Mouse (Mus musculus) limb, embryonic 12.5 days (tissue): Measurements from ENCODE around the gene Ube2d3. TPM values are rescaled to one million over a fixed set of nuclear protein-coding genes. Genes with fewer than 3 reads are reported as not detected.
"Not testable (repeated sequence)": the region's sequence is repeated elsewhere in the genome, so short reads cannot be mapped to it uniquely, and the experiment has no call there.

Experiments used
- ATAC-seq: fragments of 200-750 bp; cut with Nextera tagmentation; 2 replicates; pipeline ENCODE4 v1.8.0; 2017; ENCODE audit warnings: low read depth, moderate TSS enrichment; ENCODE audit not compliant: insufficient number of reproducible peaks, insufficient read depth, low FRiP score, low TSS enrichment
- H3K27ac ChIP-seq: fragments of 300-500 bp; sonication (generic); 2 replicates; pipeline ENCODE4 v1.5.1; 2016; ENCODE audit warnings: mild to moderate bottlenecking, moderate library complexity
- H3K27me3 ChIP-seq: fragments of 300-500 bp; sonication (generic); 2 replicates; pipeline ENCODE4 v1.6.1; 2016; ENCODE audit warnings: mild to moderate bottlenecking, moderate library complexity
- H3K36me3 ChIP-seq: fragments of 300-500 bp; sonication (generic); 2 replicates; pipeline ENCODE4 v1.6.1; 2016; ENCODE audit warnings: mild to moderate bottlenecking, moderate library complexity
- H3K4me1 ChIP-seq: fragments of 300-500 bp; sonication (generic); replicated peaks from 2 replicates; pipeline ENCODE4 v1.6.1; 2016
- H3K4me2 ChIP-seq: fragments of 300-500 bp; sonication (generic); 2 replicates; pipeline ENCODE4 v1.6.1; 2016; ENCODE audit warnings: mild to moderate bottlenecking, moderate library complexity
- H3K4me3 ChIP-seq: fragments of 300-500 bp; sonication (generic); replicated peaks from 2 replicates; pipeline ENCODE4 v1.5.1; 2016; ENCODE audit warnings: mild to moderate bottlenecking
- H3K9ac ChIP-seq: fragments of 300-500 bp; sonication (generic); replicated peaks from 2 replicates; pipeline ENCODE4 v1.6.1; 2016; ENCODE audit warnings: mild to moderate bottlenecking, moderate library complexity
- H3K9me3 ChIP-seq: fragments of 300-500 bp; sonication (generic); 2 replicates; pipeline ENCODE4 v1.6.1; 2016; ENCODE audit warnings: mild to moderate bottlenecking, moderate library complexity
- WGBS: fragments of 180-500 bp; shearing (Covaris S2); methylation state at CpG from one replicate; pipeline ENCODE4 v1.1.7; 2016; 5-methylcytosine and 5-hydroxymethylcytosine counted together
- polyA plus RNA-seq: library from polyadenylated mRNA; unstranded; fragments of >200 nt; fragmentation: Nextera tagmentation; extraction: Ambion mirVana; gene quantifications from 2 replicates; pipeline ENCODE4 v1.2.1, GENCODE M21; 2016

Ube2d3 gene
- polyA plus RNA-seq, 1 experiment from 2014 or later = 476 TPM

DNA sequence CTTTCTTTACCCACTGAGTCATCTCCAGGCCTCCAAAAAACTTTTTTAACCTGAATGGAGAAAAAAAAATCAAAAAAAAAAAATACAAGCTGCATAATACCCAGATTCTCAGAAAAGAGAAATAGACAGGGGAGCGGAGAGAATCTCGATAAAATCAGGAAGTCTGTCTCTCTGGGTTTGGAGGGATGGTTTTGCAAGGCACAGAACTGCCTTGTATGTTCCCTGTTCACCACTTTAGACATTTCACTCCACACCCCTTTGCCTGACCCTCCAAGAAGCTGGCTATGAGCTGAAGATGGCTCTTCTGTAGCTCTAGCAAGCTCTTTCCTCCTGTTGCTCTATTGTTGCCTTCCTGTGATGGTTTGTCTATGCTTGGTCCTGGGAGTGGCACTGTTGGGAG lies 39.0 kb downstream of the Ube2d3 start:
- no peaks in the 10 kb centered on the region for H3K36me3 ChIP-seq
- no peak overlapping the region for H3K4me3 ChIP-seq
- ATAC-seq = no peak
- H3K27me3 ChIP-seq = no peaks in the 10 kb centered on the region
- no peak overlapping the region for H3K9ac ChIP-seq
- H3K9me3 ChIP-seq = no peaks in the 10 kb centered on the region
- H3K27ac ChIP-seq = no peak overlapping the region
- 98% methylated on average over 2 of the region's 2 CpGs for WGBS
- H3K4me2 ChIP-seq = no peak overlapping the region
- no peaks in the 10 kb centered on the region for H3K4me1 ChIP-seq

DNA sequence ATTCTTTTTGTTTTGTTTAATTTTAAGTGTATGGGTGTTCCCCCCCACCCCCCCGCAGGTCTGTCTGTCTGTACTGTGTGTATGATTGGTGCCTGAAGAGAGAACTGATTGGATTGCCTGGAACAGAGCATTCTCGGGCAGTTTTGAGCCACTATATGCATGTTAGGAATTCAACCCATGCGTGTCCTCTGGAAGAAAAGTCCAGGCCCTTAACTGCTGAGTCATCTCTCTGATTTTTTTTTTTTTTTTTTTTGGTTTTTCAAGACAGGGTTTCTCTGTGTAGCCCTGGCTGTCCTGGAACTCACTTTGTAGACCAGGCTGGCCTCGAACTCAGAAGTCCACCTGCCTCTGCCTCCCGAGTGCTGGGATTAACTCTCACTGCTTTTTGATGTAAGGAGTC lies 41.1 kb downstream of the Ube2d3 start:
- not testable (repeated sequence) for H3K4me1 ChIP-seq, H3K4me2 ChIP-seq, ATAC-seq, H3K27ac ChIP-seq, H3K27me3 ChIP-seq, H3K4me3 ChIP-seq, H3K36me3 ChIP-seq, H3K9ac ChIP-seq, H3K9me3 ChIP-seq
- WGBS = 81% methylated on average over 5 of the region's 5 CpGs

DNA sequence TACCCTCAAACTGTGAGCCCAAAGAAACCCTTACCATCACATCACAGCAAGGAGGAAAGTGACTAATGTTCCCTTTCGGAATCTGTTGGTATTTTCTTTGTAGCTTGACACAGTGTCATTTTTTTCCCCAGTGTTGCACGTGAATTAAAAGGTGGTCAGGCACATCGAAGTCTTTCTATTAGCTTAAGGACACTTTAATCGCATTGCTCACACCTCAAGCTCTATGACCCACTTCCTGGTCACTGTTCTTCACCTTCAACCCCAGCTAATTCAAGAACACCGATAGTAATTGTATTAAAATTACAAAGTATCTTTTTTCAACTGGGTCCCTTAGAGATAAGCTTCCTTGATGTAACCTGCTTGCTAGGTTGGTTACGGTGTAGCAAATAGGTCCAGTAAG lies 42.8 kb downstream of the Ube2d3 start:
- Histone ChIP-seq H3K36me3 (no peaks in the 10 kb centered on the region), H3K27me3 (peaks cover 11% of the 10 kb centered on the region), H3K4me2 (no peak overlapping the region), H3K4me3 (no peak overlapping the region), H3K9ac (no peak overlapping the region), H3K27ac (no peak overlapping the region), H3K4me1 (peaks cover 2% of the 10 kb centered on the region; the same call in 1 of the 2 replicates), H3K9me3 (no peaks in the 10 kb centered on the region)
- 90% methylated on average over 6 of the region's 6 CpGs for WGBS
- ATAC-seq = no peak

DNA sequence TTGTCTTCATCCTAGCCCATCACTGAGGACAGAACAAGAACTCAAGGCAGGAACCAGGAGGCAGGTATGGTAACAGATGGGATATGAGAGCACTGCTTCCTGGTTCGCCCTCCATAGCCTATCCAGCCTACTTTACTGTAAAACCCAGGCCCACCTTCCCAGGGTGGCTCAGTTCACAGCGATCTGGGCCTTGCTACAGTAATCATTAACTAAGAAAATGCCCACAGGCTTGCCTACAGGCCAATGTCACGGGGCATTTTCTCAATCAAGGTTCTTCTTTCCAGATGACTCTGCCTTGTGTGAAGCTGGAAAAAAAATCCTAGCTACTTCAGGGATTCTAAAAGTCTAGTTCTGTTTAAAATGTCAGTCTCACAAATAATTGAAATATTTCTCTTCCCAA lies 43.7 kb downstream of the Ube2d3 start:
- Histone ChIP-seq H3K9me3 (no peaks in the 10 kb centered on the region), H3K27me3 (peaks cover 16% of the 10 kb centered on the region), H3K27ac (no peak overlapping the region), H3K4me1 (peaks cover 5% of the 10 kb centered on the region; the same call in 1 of the 2 replicates), H3K36me3 (no peaks in the 10 kb centered on the region), H3K9ac (no peak overlapping the region), H3K4me3 (no peak overlapping the region), H3K4me2 (no peak overlapping the region)
- 79% methylated on average over 3 of the region's 3 CpGs for WGBS
- no peak for ATAC-seq

DNA sequence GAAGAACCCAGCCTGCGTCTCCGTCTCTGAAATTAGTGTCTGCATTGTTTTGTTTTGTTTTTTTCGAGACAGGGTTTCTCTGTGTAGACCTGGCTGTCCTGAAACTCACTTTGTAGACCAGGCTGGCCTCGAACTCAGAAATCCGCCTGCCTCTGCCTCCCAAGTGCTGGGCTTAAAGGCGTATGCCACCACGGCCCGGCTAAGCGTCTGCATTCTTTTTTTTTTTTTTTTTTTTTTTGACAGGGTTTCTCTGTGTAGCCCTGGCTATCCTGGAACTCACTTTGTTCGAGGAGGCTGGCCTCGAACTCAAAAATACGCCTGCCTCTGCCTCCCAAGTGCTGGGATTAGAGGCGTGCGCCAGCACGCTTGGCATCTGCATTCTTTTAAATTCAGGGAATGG lies 46.7 kb downstream of the Ube2d3 start:
- not testable (repeated sequence) for H3K4me1 ChIP-seq, H3K9me3 ChIP-seq, H3K36me3 ChIP-seq, H3K27ac ChIP-seq, ATAC-seq, H3K9ac ChIP-seq
- Histone ChIP-seq H3K27me3 (peaks cover 18% of the 10 kb centered on the region), H3K4me2 (peak overlapping the region; percentile 97), H3K4me3 (peak overlapping the region; percentile 60; the same call in 1 of the 2 replicates)
- WGBS = 86% methylated on average over 15 of the region's 15 CpGs

DNA sequence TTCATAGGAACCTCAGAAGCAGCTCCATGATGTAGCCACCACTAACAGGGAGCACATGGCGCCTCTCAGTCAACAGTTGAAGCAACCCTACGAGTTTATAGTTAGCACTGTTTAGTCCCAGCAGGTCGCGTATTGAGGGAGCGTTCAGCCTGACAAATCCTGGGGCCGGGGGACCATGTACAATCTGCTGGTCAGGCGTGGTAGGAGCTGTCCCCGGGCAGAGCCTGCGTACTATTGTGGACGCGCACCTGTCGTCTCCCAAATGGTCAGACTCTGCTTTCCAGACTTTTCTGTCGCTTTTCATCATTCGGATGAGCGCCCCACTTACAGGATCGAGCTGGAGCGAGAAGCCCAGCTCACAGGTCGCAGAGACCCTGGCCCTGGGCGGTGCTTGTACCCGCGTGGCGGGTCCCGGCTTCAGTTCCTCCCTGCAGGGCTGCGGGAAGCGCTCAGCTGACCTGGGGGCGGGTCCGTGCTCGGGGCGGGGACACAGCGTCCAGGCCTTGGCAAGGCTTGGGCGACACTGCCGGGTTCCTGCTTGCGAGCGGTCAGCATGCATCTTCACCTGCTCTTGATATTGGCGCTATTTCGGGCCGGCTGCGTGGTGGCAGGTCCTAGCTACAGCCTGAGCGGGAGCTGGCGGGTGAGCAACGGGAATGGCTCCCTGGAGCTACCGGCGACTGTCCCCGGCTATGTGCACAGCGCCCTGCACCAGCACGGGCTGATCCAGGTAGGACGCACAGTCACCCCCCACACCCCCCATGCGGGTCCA lies 47.4 kb downstream of the Ube2d3 start, which contains the start of gene Manba:
Gene Manba, plus strand, starts transcription at position 484 of the 772 bp plus-strand sequence.
- Histone ChIP-seq H3K27ac (no peak within 1 kb of the TSS), H3K4me2 (peak within 1 kb of the TSS; percentile 97), H3K9ac (peak within 1 kb of the TSS; percentile 65), H3K4me1 (peaks cover 5% of the 10 kb centered on the region; the same call in 1 of the 2 replicates), H3K9me3 (no peaks in the 10 kb centered on the region), H3K36me3 (no peaks in the 10 kb centered on the region), H3K27me3 (peaks cover 18% of the 10 kb centered on the region), H3K4me3 (peak within 1 kb of the TSS; percentile 60)
- peak; percentile 85 for ATAC-seq
- WGBS = 3% methylated on average over 48 of the region's 48 CpGs

DNA sequence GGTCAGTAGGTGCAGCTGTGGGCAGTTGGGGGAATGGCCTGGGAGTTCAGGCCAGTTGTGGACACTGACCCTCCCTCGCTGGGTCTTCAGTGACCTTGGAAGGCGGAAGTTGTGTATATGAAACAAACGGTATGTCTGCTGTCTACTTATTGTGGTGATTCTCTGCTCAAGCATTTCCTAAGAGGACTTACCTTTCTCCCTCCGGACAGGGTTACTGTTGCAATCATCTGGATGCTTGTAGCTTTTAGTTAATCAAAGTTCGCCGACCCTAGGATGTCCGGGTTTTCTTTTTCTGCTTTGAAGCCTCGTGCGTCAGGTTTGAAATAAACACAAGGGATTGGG lies 47.9 kb downstream of the Ube2d3 start:
- Histone ChIP-seq H3K4me3 (peak overlapping the region; percentile 60), H3K4me1 (peaks cover 5% of the 10 kb centered on the region; the same call in 1 of the 2 replicates), H3K36me3 (no peaks in the 10 kb centered on the region), H3K27ac (no peak overlapping the region), H3K9ac (peak overlapping the region; percentile 65), H3K9me3 (no peaks in the 10 kb centered on the region), H3K27me3 (peaks cover 18% of the 10 kb centered on the region), H3K4me2 (peak overlapping the region; percentile 97)
- no peak for ATAC-seq
- WGBS = 17% methylated on average over 9 of the region's 9 CpGs

DNA sequence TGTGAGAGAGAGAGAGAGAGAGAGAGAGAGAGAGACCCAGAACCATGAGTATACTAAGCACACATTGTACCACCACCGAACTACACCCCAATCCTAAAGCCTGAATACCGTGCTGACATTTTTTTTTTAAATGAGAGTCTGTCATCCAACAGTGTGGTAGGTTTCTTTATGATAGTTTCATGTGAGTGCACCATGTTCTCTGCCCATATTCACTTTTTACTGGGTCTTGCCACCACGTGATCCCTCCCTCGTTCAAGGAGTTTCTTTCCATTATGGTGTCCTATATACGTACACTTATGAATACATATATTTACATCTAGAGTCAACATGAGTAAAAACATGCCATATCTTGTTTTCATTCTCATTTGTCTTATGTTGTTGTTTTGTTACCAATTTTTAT lies 48.4 kb downstream of the Ube2d3 start:
- no peak overlapping the region for H3K9ac ChIP-seq
- peaks cover 5% of the 10 kb centered on the region; the same call in 1 of the 2 replicates for H3K4me1 ChIP-seq
- H3K27ac ChIP-seq = no peak overlapping the region
- peak overlapping the region; percentile 97 for H3K4me2 ChIP-seq
- no peak for ATAC-seq
- H3K36me3 ChIP-seq = no peaks in the 10 kb centered on the region
- no peaks in the 10 kb centered on the region for H3K9me3 ChIP-seq
- 76% methylated on average over 5 of the region's 5 CpGs for WGBS
- peaks cover 18% of the 10 kb centered on the region for H3K27me3 ChIP-seq
- peak overlapping the region; percentile 60 for H3K4me3 ChIP-seq

DNA sequence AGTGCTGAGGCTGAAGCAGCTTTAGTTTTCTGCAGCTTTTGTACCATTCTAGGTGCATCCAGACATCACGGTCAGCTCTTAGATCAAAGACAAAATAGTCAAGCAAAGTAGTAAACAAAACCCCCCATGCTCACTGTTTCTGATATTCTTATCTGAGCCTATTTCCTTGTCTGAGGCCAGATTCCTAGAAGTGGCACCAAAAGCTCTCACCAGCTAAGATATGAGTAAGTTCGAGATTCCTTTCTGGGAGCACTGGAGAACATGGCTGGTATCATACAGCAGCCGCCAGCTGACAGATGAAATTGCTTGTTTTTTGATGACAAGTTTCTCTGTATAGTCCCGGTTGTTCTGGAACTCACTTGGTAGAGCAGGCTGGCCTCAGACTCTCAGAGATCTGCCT lies 49.9 kb downstream of the Ube2d3 start:
- WGBS = 81% methylated on average over 4 of the region's 4 CpGs
- no peaks in the 10 kb centered on the region for H3K36me3 ChIP-seq
- H3K27ac ChIP-seq = no peak overlapping the region
- peaks cover 18% of the 10 kb centered on the region for H3K27me3 ChIP-seq
- H3K4me2 ChIP-seq = no peak overlapping the region
- H3K9ac ChIP-seq = no peak overlapping the region
- H3K4me3 ChIP-seq = no peak overlapping the region
- H3K4me1 ChIP-seq = peaks cover 5% of the 10 kb centered on the region; the same call in 1 of the 2 replicates
- no peaks in the 10 kb centered on the region for H3K9me3 ChIP-seq
- ATAC-seq = no peak

DNA sequence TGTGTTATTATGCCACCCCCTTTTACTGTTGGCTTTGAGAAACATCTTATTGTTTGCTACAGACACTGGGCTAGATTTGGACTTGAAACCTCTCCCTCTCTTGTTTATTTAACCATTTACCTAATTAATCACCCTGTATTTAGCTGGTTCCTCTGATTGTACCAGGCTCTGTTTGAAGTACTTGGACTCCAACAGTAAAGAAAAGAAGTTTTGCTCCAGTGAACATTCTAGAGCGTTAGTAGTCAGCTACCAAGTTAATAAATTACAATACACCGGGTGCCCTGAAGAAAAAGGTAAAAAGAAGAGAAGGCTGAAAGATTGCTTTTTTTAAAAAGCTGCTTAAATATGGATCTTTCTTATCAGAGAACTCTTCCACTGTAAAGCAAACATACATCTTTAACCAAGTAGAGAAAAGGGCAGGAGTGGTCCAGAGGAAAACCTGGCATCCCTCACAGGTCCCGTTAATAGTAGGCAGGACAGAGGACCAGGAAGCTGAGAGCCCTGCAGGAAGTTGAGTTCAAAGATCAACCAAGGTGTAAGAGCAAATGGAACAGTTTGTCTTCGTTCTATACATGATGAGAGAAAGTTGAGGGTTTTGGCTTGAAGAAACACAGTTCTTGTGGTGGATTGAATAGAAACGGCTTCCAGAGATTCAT lies 52.0 kb downstream of the Ube2d3 start:
- no peak overlapping the region for H3K9ac ChIP-seq
- H3K36me3 ChIP-seq = no peaks in the 10 kb centered on the region
- peaks cover 10% of the 10 kb centered on the region; the same call in 1 of the 2 replicates for H3K27me3 ChIP-seq
- peaks cover 5% of the 10 kb centered on the region; the same call in 1 of the 2 replicates for H3K4me1 ChIP-seq
- no peak overlapping the region for H3K27ac ChIP-seq
- no peak overlapping the region for H3K4me3 ChIP-seq
- ATAC-seq = no peak
- H3K9me3 ChIP-seq = no peaks in the 10 kb centered on the region
- WGBS = 86% methylated on average over 5 of the region's 5 CpGs
- H3K4me2 ChIP-seq = no peak overlapping the region

DNA sequence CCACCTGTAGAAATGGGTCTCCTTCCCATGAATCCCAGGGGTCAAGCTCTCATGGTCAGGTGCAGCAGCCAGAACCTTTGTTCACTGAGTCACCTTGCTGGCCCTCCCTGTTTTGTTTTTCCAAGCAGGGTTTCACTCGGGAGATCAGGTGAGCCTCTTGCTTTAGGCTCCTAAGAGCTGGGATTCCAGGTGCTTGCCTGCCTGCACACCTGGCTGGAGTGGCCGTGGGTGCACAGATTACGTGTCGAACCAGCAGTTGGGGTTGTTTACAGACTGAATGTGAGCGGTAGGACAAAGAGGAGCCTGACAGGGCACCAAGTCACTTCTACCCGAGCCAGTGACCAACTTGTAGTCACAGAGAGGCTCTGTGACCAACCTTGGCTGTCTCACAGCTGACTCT lies 53.2 kb downstream of the Ube2d3 start:
- Histone ChIP-seq H3K4me1 (no peaks in the 10 kb centered on the region), H3K27ac (no peak overlapping the region), H3K4me3 (no peak overlapping the region), H3K36me3 (no peaks in the 10 kb centered on the region), H3K9ac (no peak overlapping the region), H3K9me3 (no peaks in the 10 kb centered on the region), H3K4me2 (no peak overlapping the region), H3K27me3 (peaks cover 5% of the 10 kb centered on the region; the same call in 1 of the 2 replicates)
- ATAC-seq = no peak
- WGBS = 79% methylated on average over 6 of the region's 6 CpGs
